ENCODE assay signal across 27 mouse cellular contexts in genomic region chr1:58463935-58464334, GRCm38 (mm10). TPM values are rescaled to one million over a fixed set of nuclear protein-coding genes. Genes with fewer than 3 reads are reported as not detected.
A peak's percentile ranks its signal among the peaks of the same experiment; 100 is the strongest.
DNase-seq lines count a peak whose midpoint lies in the region; ATAC-seq and TF ChIP-seq lines count a peak whose summit lies in the region.
"Had no signal": no experiment of that assay in that cellular context is flagged by ENCODE, and none has a peak within 500 bp of the region (broad histone marks: within the 10 kb centered on the region; RNA-seq: fewer than 3 reads in every experiment).

No protein-coding gene starts in this region.

- peaks cover 4% of the 10 kb centered on the region for H3K36me3 ChIP-seq in kidney, adult 2 months (ENCODE audit: control insufficient read depth, insufficient read depth, low read length)
- H3K36me3 ChIP-seq in kidney, embryonic 16.5 days (ENCODE audit: insufficient read depth, low read length) = peaks cover 50% of the 10 kb centered on the region
- H3K36me3 ChIP-seq in kidney, embryonic 14.5 days (ENCODE audit: control insufficient read depth, insufficient read depth, low read length) = peaks cover 78% of the 10 kb centered on the region
- peaks cover 18% of the 10 kb centered on the region for H3K36me3 ChIP-seq in stomach, embryonic 16.5 days (ENCODE audit: control insufficient read depth, insufficient read depth, low read length)

- 60% methylated on average over 2 of the region's 2 CpGs for WGBS in kidney, adult 2 months
- WGBS in kidney, embryonic 16.5 days = 66% methylated on average over 2 of the region's 2 CpGs
- WGBS in kidney, embryonic 14.5 days = 71% methylated on average over 2 of the region's 2 CpGs
- 61% methylated on average over 2 of the region's 2 CpGs for WGBS in stomach, embryonic 16.5 days

- no peak overlapping the region for H3K4me3 ChIP-seq in kidney, adult 2 months (ENCODE audit: insufficient read depth, low read depth, low read length)
- H3K4me3 ChIP-seq in kidney, embryonic 16.5 days (ENCODE audit: low read length) = no peak overlapping the region
- no peak overlapping the region for H3K4me3 ChIP-seq in kidney, embryonic 14.5 days (ENCODE audit: low read length)
- H3K4me3 ChIP-seq in stomach, embryonic 16.5 days (replicated peaks; ENCODE audit: low read length) = no peak overlapping the region
- H3K4me3 ChIP-seq: embryonic facial prominence, embryonic 15.5 days; gastrocnemius, adult 2 months; hindbrain, embryonic 10.5 days; hindbrain, embryonic 13.5 days had no signal

- H3K27me3 ChIP-seq in kidney, adult 2 months (replicated peaks; ENCODE audit: control insufficient read depth, insufficient read depth, low read length) = no peaks in the 10 kb centered on the region
- H3K27me3 ChIP-seq in kidney, embryonic 16.5 days (ENCODE audit: insufficient read depth, low read length) = no peaks in the 10 kb centered on the region
- H3K27me3 ChIP-seq in kidney, embryonic 14.5 days (ENCODE audit: control insufficient read depth, insufficient read depth, low read length) = no peaks in the 10 kb centered on the region
- no peaks in the 10 kb centered on the region for H3K27me3 ChIP-seq in stomach, embryonic 16.5 days (ENCODE audit: control insufficient read depth, insufficient read depth, low read length)
- H3K27me3 ChIP-seq: CH12.LX; embryonic facial prominence, embryonic 15.5 days; hindbrain, embryonic 13.5 days had no signal

- no peak for TF ChIP-seq CTCF in kidney, adult 2 months (conservative IDR thresholded peaks at IDR 0.05; ENCODE audit: insufficient read depth, insufficient read length, low read depth, low read length)

- H3K4me2 ChIP-seq in kidney, embryonic 16.5 days (replicated peaks; ENCODE audit: low read depth, low read length) = no peak overlapping the region
- no peak overlapping the region for H3K4me2 ChIP-seq in kidney, embryonic 14.5 days (replicated peaks; ENCODE audit: low read depth, low read length)
- no peak overlapping the region for H3K4me2 ChIP-seq in stomach, embryonic 16.5 days (ENCODE audit: low read depth, low read length)
- H3K4me2 ChIP-seq: embryonic facial prominence, embryonic 15.5 days; heart, embryonic 11.5 days; hindbrain, embryonic 13.5 days had no signal

- no peak for TF ChIP-seq POLR2A in kidney, adult 2 months (IDR thresholded peaks at IDR 0.05; ENCODE audit: low read depth, low read length)

- H3K9ac ChIP-seq in kidney, embryonic 16.5 days (replicated peaks; ENCODE audit: low read length) = no peak overlapping the region
- no peak overlapping the region for H3K9ac ChIP-seq in kidney, embryonic 14.5 days (ENCODE audit: low read depth, low read length)
- H3K9ac ChIP-seq in stomach, embryonic 16.5 days (ENCODE audit: low read length) = no peak overlapping the region
- H3K9ac ChIP-seq: embryonic facial prominence, embryonic 15.5 days; forebrain, postnatal 0 days; hindbrain, embryonic 13.5 days had no signal

- H3K4me1 ChIP-seq in kidney, adult 2 months (ENCODE audit: control insufficient read depth, insufficient read depth, low read length) = no peaks in the 10 kb centered on the region
- H3K4me1 ChIP-seq in kidney, embryonic 16.5 days (ENCODE audit: insufficient read depth, low read length) = no peaks in the 10 kb centered on the region
- no peaks in the 10 kb centered on the region for H3K4me1 ChIP-seq in kidney, embryonic 14.5 days (ENCODE audit: control insufficient read depth, insufficient read depth, low read length)
- H3K4me1 ChIP-seq in stomach, embryonic 16.5 days (ENCODE audit: control insufficient read depth, insufficient read depth, low read length) = no peaks in the 10 kb centered on the region
- H3K4me1 ChIP-seq: embryonic facial prominence, embryonic 15.5 days; hindbrain, embryonic 10.5 days; hindbrain, embryonic 13.5 days had no signal

- no peak for ATAC-seq in kidney, embryonic 16.5 days (ENCODE audit: low FRiP score, low TSS enrichment)
- ATAC-seq in kidney, embryonic 14.5 days (ENCODE audit: low FRiP score, low TSS enrichment) = no peak
- peak; percentile 58; the same call in 1 of the 2 replicates for ATAC-seq in stomach, embryonic 16.5 days (ENCODE audit: insufficient read depth, low FRiP score)
- ATAC-seq: forebrain, embryonic 14.5 days; forebrain, postnatal 0 days; hindbrain, embryonic 16.5 days had no signal

- H3K9me3 ChIP-seq in kidney, embryonic 16.5 days (ENCODE audit: low read length) = no peaks in the 10 kb centered on the region
- H3K9me3 ChIP-seq in kidney, embryonic 14.5 days (ENCODE audit: control insufficient read depth, low read length) = no peaks in the 10 kb centered on the region
- H3K9me3 ChIP-seq in stomach, embryonic 16.5 days (replicated peaks; ENCODE audit: control insufficient read depth, low read length) = no peaks in the 10 kb centered on the region
- H3K9me3 ChIP-seq: embryonic facial prominence, embryonic 15.5 days; G1E; hindbrain, embryonic 10.5 days; hindbrain, embryonic 13.5 days had no signal

- peak; percentile 81 for DNase-seq in heart, adult 11 months
- no peak for DNase-seq in heart, adult 8-10 months (ENCODE audit: low spot score)
- DNase-seq in kidney, adult 2 months = peak; percentile 25
- DNase-seq in kidney, postnatal 14 days = peak; percentile 27
- no peak for DNase-seq in Muller cell, postnatal 12 days (ENCODE audit: inconsistent ontology term)
- DNase-seq: adrenal gland, adult 2 months; adrenal gland, postnatal 25 days; B cell, adult 2 months; cerebellum, adult 8-10 months; cerebellum, postnatal 36 days; embryo, embryonic 11 days; forebrain, postnatal 0 days; gastrocnemius, adult 2 months; gastrocnemius, postnatal 14 days; heart, adult 18-20 months; heart, postnatal 36 days had no signal

- H3K27ac ChIP-seq in kidney, adult 2 months (ENCODE audit: insufficient read depth, low read depth, low read length) = no peak overlapping the region
- H3K27ac ChIP-seq in kidney, embryonic 16.5 days (ENCODE audit: low read length) = no peak overlapping the region
- no peak overlapping the region for H3K27ac ChIP-seq in kidney, embryonic 14.5 days (ENCODE audit: low read depth, low read length)
- no peak overlapping the region for H3K27ac ChIP-seq in stomach, embryonic 16.5 days (ENCODE audit: low read length)
- H3K27ac ChIP-seq: embryonic facial prominence, embryonic 15.5 days; gastrocnemius, adult 2 months; hindbrain, embryonic 10.5 days; hindbrain, embryonic 13.5 days had no signal

RNA-seq across cellular contexts. Expression of gene Ppil3, which starts 18.6 kb away (rescaled TPM):
- 10 to 100 TPM; 15.9 to 21.5 (median 18.7) TPM for total RNA-seq in heart, adult 8-10 months (2022)
- polyA plus RNA-seq in kidney, adult 2 months (2012; rRNA removed) = 18.4 and 25.5 TPM in 2 replicates
- 55.6 and 60.6 TPM in 2 replicates for polyA plus RNA-seq in kidney, embryonic 16.5 days (2015; fragmentation: Nextera tagmentation; extraction: Ambion mirVana)
- polyA plus RNA-seq in kidney, embryonic 14.5 days (2014; fragmentation: Nextera tagmentation; extraction: Ambion mirVana) = 56.1 and 74.5 TPM in 2 replicates
- polyA plus RNA-seq in stomach, embryonic 16.5 days (2015; fragmentation: Nextera tagmentation; extraction: Ambion mirVana) = 46.2 and 52.5 TPM in 2 replicates

RNA-seq across cellular contexts. Expression of gene Nif3l1, which starts 19.0 kb away (rescaled TPM):
- 10 to 100 TPM in 3 of 4 experiments, 1 to 10 TPM in 1; 10.0 to 15.4 (median 14.4) TPM for total RNA-seq in heart, adult 8-10 months (2022)
- 19.7 and 21.3 TPM in 2 replicates for polyA plus RNA-seq in kidney, adult 2 months (2012; rRNA removed)
- 51.9 and 52.2 TPM in 2 replicates for polyA plus RNA-seq in kidney, embryonic 16.5 days (2015; fragmentation: Nextera tagmentation; extraction: Ambion mirVana)
- polyA plus RNA-seq in kidney, embryonic 14.5 days (2014; fragmentation: Nextera tagmentation; extraction: Ambion mirVana) = 57.2 and 57.3 TPM in 2 replicates
- 36.2 and 43.9 TPM in 2 replicates for polyA plus RNA-seq in stomach, embryonic 16.5 days (2015; fragmentation: Nextera tagmentation; extraction: Ambion mirVana)

RNA-seq across cellular contexts. Expression of gene Clk1, which starts 40.1 kb away (rescaled TPM):
- 10 to 100 TPM; 35.5 to 62.3 (median 46.7) TPM for total RNA-seq in heart, adult 8-10 months (2022)
- polyA plus RNA-seq in kidney, adult 2 months (2012; rRNA removed) = 35.1 and 45.9 TPM in 2 replicates
- polyA plus RNA-seq in kidney, embryonic 16.5 days (2015; fragmentation: Nextera tagmentation; extraction: Ambion mirVana) = 191 and 204 TPM in 2 replicates
- 205 and 214 TPM in 2 replicates for polyA plus RNA-seq in kidney, embryonic 14.5 days (2014; fragmentation: Nextera tagmentation; extraction: Ambion mirVana)
- 190 and 204 TPM in 2 replicates for polyA plus RNA-seq in stomach, embryonic 16.5 days (2015; fragmentation: Nextera tagmentation; extraction: Ambion mirVana)

RNA-seq across cellular contexts. Expression of gene Orc2, which starts 41.0 kb away (rescaled TPM):
- 10 to 100 TPM; 10.1 to 12.4 (median 11.2) TPM for total RNA-seq in heart, adult 8-10 months (2022)
- polyA plus RNA-seq in kidney, adult 2 months (2012; rRNA removed) = 7.0 and 8.7 TPM in 2 replicates
- polyA plus RNA-seq in kidney, embryonic 16.5 days (2015; fragmentation: Nextera tagmentation; extraction: Ambion mirVana) = 30.6 and 31.3 TPM in 2 replicates
- polyA plus RNA-seq in kidney, embryonic 14.5 days (2014; fragmentation: Nextera tagmentation; extraction: Ambion mirVana) = 26.4 and 36.6 TPM in 2 replicates
- polyA plus RNA-seq in stomach, embryonic 16.5 days (2015; fragmentation: Nextera tagmentation; extraction: Ambion mirVana) = 21.5 and 23.2 TPM in 2 replicates

Comparison
In these comparisons a context has a peak if more than half of its experiments do, and no peak if none do; other contexts are left out.
1. DNase-seq: peak in heart, adult 11 months (single experiment), kidney, adult 2 months (single experiment) and kidney, postnatal 14 days (single experiment); none in heart, adult 8-10 months (single experiment) and Muller cell, postnatal 12 days (single experiment).